Mouse (Mus musculus) urinary bladder, postnatal 36 days (tissue): Measurements from ENCODE around the gene Gm12169.
A peak's percentile ranks its signal among the peaks of the same experiment; 100 is the strongest.
"Not testable (repeated sequence)": the region's sequence is repeated elsewhere in the genome, so short reads cannot be mapped to it uniquely, and the experiment has no call there.

Source experiments
- DNase-seq, 2 experiments: peaks; one replicate each; pipeline ENCODE4 v3.0.0; 2022; ENCODE audit warnings: low spot score in 2 of 2, mixed read lengths in 1 of 2

Gm12169 gene

GRCm38 (mm10) chr11:46523912-46524311 is at the start of gene Gm12169:
TSS of gene Gm12169 (plus strand) at chr11:46524212.
- DNase-seq: no peak

- no peak for DNase-seq
Observed at GRCm38 (mm10) chr11:46474220-46474619, 49.8 kb upstream of the Gm12169 start.

- no peak for DNase-seq
Observed at GRCm38 (mm10) chr11:46479311-46479710, 44.7 kb upstream of the Gm12169 start.

- DNase-seq: no peak
Observed at GRCm38 (mm10) chr11:46480517-46480916, 43.5 kb upstream of the Gm12169 start.

GRCm38 (mm10) chr11:46488231-46488630 is 35.8 kb upstream of the Gm12169 start:
- DNase-seq: no peak

- DNase-seq: no peak
Observed at GRCm38 (mm10) chr11:46488650-46489049, 35.4 kb upstream of the Gm12169 start.

- no peak for DNase-seq
Observed at GRCm38 (mm10) chr11:46507146-46507545, 16.9 kb upstream of the Gm12169 start.

- no peak for DNase-seq
Observed at GRCm38 (mm10) chr11:46509900-46510299, 14.1 kb upstream of the Gm12169 start.

- not testable (repeated sequence) for DNase-seq
Observed at GRCm38 (mm10) chr11:46521341-46521740, 2.7 kb upstream of the Gm12169 start.

- DNase-seq: no peak
Observed at GRCm38 (mm10) chr11:46522719-46523118, 1.3 kb upstream of the Gm12169 start.

GRCm38 (mm10) chr11:46530149-46530548 is 6.1 kb downstream of the Gm12169 start:
- no peak for DNase-seq

- DNase-seq: no peak
Observed at GRCm38 (mm10) chr11:46536978-46537377, 13.0 kb downstream of the Gm12169 start.

GRCm38 (mm10) chr11:46543530-46543929 is 19.5 kb downstream of the Gm12169 start:
- no peak for DNase-seq

GRCm38 (mm10) chr11:46549721-46550120 is 25.7 kb downstream of the Gm12169 start:
- no peak for DNase-seq

- DNase-seq: no peak
Observed at GRCm38 (mm10) chr11:46552741-46553140, 28.7 kb downstream of the Gm12169 start.

GRCm38 (mm10) chr11:46561096-46561495 is 37.1 kb downstream of the Gm12169 start:
- no peak for DNase-seq

- peak in 1 of 2 experiments; percentile 1 for DNase-seq
Observed at GRCm38 (mm10) chr11:46564671-46565070, 40.7 kb downstream of the Gm12169 start.

- DNase-seq: no peak
Observed at GRCm38 (mm10) chr11:46565967-46566366, 42.0 kb downstream of the Gm12169 start.

- DNase-seq: no peak
Observed at GRCm38 (mm10) chr11:46569107-46569506, 45.1 kb downstream of the Gm12169 start.

- DNase-seq: no peak
Observed at GRCm38 (mm10) chr11:46571327-46571726, 47.3 kb downstream of the Gm12169 start, which contains the start of gene BC053393. TSS of gene BC053393 (plus strand) at chr11:46571536.

GRCm38 (mm10) chr11:46578771-46579281 is 54.8 kb downstream of the Gm12169 start:
- DNase-seq: no peak

- no peak for DNase-seq
Observed at GRCm38 (mm10) chr11:46580428-46580827, 56.4 kb downstream of the Gm12169 start.

- DNase-seq: no peak
Observed at GRCm38 (mm10) chr11:46582741-46583140, 58.7 kb downstream of the Gm12169 start.
